Mouse (Mus musculus): ENCODE measurements around the gene Ptpn4. TPM values are rescaled to one million over a fixed set of nuclear protein-coding genes. Genes with fewer than 3 reads are reported as not detected.

Ptpn4 gene
- polyA plus RNA-seq, 1 experiment from 2014 or later: 3.7 TPM

GRCm38 (mm10) chr1:119685773-119686558, 151.4 kb downstream of the Ptpn4 start:
- peaks cover 32% of the 10 kb centered on the region for H3K36me3 ChIP-seq
- no peak overlapping the region for H3K9ac ChIP-seq
- H3K9me3 ChIP-seq: no peaks in the 10 kb centered on the region
- H3K4me3 ChIP-seq: no peak overlapping the region
- ATAC-seq (ENCODE audit: extremely low read depth, insufficient number of reproducible peaks, low FRiP score, low TSS enrichment): no peak
- H3K4me1 ChIP-seq: no peaks in the 10 kb centered on the region
- 87% methylated on average over 3 of the region's 3 CpGs for WGBS
- H3K4me2 ChIP-seq: no peak overlapping the region
- no peak overlapping the region for H3K27ac ChIP-seq (replicated peaks)
- no peaks in the 10 kb centered on the region for H3K27me3 ChIP-seq (replicated peaks)

- Histone ChIP-seq H3K4me1 (no peaks in the 10 kb centered on the region), H3K9ac (no peak overlapping the region), H3K4me2 (no peak overlapping the region), H3K4me3 (no peak overlapping the region), H3K9me3 (no peaks in the 10 kb centered on the region), H3K27ac (replicated peaks) (no peak overlapping the region), H3K36me3 (peaks cover 41% of the 10 kb centered on the region), H3K27me3 (replicated peaks) (no peaks in the 10 kb centered on the region)
- ATAC-seq (ENCODE audit: extremely low read depth, insufficient number of reproducible peaks, low FRiP score, low TSS enrichment): no peak
- 79% methylated on average over 2 of the region's 2 CpGs for WGBS
Observed at GRCm38 (mm10) chr1:119681663-119682213, 155.7 kb downstream of the Ptpn4 start.

GRCm38 (mm10) chr1:119674984-119675383, 162.4 kb downstream of the Ptpn4 start:
- H3K36me3 ChIP-seq: peaks cover 28% of the 10 kb centered on the region
- no peak overlapping the region for H3K9ac ChIP-seq
- H3K4me2 ChIP-seq: no peak overlapping the region
- H3K27ac ChIP-seq (replicated peaks): no peak overlapping the region
- no peak overlapping the region for H3K4me3 ChIP-seq
- no peaks in the 10 kb centered on the region for H3K9me3 ChIP-seq
- H3K4me1 ChIP-seq: no peaks in the 10 kb centered on the region
- H3K27me3 ChIP-seq (replicated peaks): no peaks in the 10 kb centered on the region
- no peak for ATAC-seq (ENCODE audit: extremely low read depth, insufficient number of reproducible peaks, low FRiP score, low TSS enrichment)
- 57% methylated on average over 1 of the region's 1 CpGs for WGBS

DNA sequence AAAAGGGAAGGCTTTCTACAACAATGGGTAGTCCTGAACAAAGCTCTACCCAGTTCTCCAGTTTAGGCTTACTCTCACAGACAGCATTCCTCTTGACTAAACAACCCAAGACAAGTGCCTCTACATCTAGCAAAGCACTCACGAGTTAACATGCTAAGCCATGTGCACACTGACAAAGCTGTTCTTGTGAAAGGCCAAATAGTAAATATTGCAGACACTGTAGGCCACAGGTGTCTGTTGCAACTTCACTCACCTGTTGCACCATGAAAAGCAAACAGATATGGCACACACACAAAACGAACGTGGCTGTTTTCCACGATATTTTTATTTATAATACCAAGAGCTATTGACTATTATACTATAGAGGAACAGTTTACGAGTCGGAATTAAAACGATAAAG, 170.5 kb downstream of the Ptpn4 start:
- Histone ChIP-seq H3K9ac (no peak overlapping the region), H3K27ac (replicated peaks) (no peak overlapping the region), H3K36me3 (peaks cover 16% of the 10 kb centered on the region), H3K4me2 (no peak overlapping the region), H3K9me3 (no peaks in the 10 kb centered on the region), H3K4me1 (no peaks in the 10 kb centered on the region), H3K27me3 (replicated peaks) (no peaks in the 10 kb centered on the region), H3K4me3 (no peak overlapping the region)
- WGBS: 84% methylated on average over 7 of the region's 7 CpGs
- ATAC-seq (ENCODE audit: extremely low read depth, insufficient number of reproducible peaks, low FRiP score, low TSS enrichment): no peak

DNA sequence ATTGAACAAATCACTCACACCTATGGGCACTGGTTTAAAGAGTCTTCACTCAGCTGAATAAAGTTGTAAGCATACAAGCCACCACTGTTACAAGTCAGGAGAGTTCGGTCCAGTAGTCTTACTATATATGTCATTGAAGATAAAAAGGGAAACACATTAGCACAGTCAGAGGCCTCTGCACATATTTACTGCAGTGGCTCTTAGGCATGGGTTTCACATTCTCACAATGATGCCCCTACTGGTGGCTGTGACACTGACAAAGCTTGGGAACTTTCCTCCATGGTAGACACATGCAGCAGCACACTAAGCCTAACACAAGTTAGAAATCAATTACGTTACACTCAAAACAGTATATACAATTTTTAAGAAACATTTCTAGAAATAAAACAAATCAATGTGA, 183.1 kb downstream of the Ptpn4 start:
- no peak overlapping the region for H3K4me3 ChIP-seq
- 75% methylated on average over 2 of the region's 2 CpGs for WGBS

DNA sequence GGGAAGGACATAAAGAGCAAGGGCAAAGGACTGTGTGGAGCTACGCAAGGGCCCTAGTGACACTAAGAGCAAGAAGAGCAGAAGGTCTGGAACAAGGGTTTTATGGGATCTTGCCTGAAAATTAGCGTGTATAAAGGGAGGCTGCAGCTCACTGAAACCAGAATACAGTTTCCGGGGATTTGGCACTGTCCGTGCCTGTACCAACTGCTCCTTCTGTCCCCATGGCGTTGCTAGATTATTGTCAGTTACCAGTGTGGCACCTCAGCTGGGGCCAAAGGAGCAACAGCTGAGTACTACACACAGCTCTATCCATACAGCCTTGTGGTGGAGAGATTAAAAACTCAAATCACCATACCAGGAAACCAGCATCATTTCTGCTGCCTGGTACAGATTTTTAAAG, 187.0 kb downstream of the Ptpn4 start:
- no peak overlapping the region for H3K9ac ChIP-seq
- peaks cover 30% of the 10 kb centered on the region for H3K4me1 ChIP-seq
- H3K9me3 ChIP-seq: no peaks in the 10 kb centered on the region
- no peak for ATAC-seq (ENCODE audit: extremely low read depth, insufficient number of reproducible peaks, low FRiP score, low TSS enrichment)
- H3K4me3 ChIP-seq: no peak overlapping the region
- 0 out of 2 replicates have a peak, but pooled peaks cover 4% of the 10 kb centered on the region for H3K36me3 ChIP-seq
- no peak overlapping the region for H3K27ac ChIP-seq (replicated peaks)
- no peak overlapping the region for H3K4me2 ChIP-seq
- WGBS: 82% methylated on average over 5 of the region's 5 CpGs
- no peaks in the 10 kb centered on the region for H3K27me3 ChIP-seq (replicated peaks)

More for the DNA sequence above, 183.1 kb downstream of the Ptpn4 start:
- no peak overlapping the region for H3K9ac ChIP-seq
- peaks cover 10% of the 10 kb centered on the region for H3K4me1 ChIP-seq
- no peaks in the 10 kb centered on the region for H3K27me3 ChIP-seq (replicated peaks)
- no peaks in the 10 kb centered on the region for H3K9me3 ChIP-seq
- no peak for ATAC-seq (ENCODE audit: extremely low read depth, insufficient number of reproducible peaks, low FRiP score, low TSS enrichment)
- H3K27ac ChIP-seq (replicated peaks): no peak overlapping the region
- H3K4me2 ChIP-seq: no peak overlapping the region
- H3K36me3 ChIP-seq: peaks cover 11% of the 10 kb centered on the region

GRCm38 (mm10) chr1:119649627-119650026, 187.8 kb downstream of the Ptpn4 start:
- no peaks in the 10 kb centered on the region for H3K27me3 ChIP-seq (replicated peaks)
- 0 out of 2 replicates have a peak, but pooled peaks cover 4% of the 10 kb centered on the region for H3K36me3 ChIP-seq
- 0 out of 2 replicates have a peak overlapping the region, but pooled peaks have one; percentile 84 for H3K4me2 ChIP-seq
- WGBS: 15% methylated on average over 2 of the region's 2 CpGs
- peaks cover 30% of the 10 kb centered on the region for H3K4me1 ChIP-seq
- H3K9me3 ChIP-seq: no peaks in the 10 kb centered on the region
- H3K27ac ChIP-seq (replicated peaks): peak overlapping the region; percentile 79; the same call in 1 of the 2 replicates
- no peak overlapping the region for H3K9ac ChIP-seq
- no peak for ATAC-seq (ENCODE audit: extremely low read depth, insufficient number of reproducible peaks, low FRiP score, low TSS enrichment)
- no peak overlapping the region for H3K4me3 ChIP-seq

DNA sequence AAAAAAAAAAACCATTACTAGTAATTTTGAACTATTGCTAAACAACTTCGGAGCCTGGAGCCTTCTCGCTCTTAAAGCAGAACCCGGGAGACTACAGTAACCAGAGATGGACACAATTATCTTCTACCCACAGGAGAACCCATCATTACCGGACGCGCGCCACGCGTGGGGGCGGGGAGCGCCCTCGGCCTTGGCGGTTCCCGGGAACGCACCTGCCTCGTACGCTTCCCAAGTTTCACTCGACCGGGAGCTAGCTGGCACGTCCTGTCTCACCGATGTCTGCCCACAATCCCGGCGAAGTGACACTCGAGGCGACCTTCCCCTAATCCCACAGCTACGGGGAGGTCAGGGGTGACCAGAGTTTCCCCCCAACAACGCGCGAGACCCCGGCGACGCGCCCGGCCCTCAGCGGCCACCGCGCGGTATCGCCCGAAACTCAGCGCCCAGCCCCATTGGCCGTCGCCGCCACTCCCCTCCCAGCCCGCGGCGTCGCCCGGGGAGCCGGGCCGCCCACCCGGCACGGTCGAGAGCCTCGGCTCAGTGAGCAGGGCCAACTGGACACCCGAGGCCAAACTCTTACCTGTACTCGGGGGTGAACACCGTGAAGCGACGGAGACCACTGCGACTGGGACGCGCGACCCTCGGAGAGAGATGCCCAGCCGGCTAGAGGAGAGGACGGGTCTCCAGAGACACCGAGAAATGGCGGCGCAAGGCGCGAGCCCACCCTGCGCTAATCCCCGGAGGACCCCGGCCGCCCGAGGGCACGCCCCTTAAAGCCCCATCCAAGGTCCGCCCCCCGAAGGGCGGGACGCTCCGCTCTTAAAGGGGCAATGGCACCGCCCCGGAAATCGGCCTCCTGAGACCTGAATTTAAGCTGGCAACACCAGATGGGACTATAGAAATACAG, 189.0 kb downstream of the Ptpn4 start, which contains the start of gene Epb41l5:
TSS of gene Epb41l5 (minus strand) at position 796 of the 907 bp plus-strand sequence.
- Histone ChIP-seq H3K27me3 (replicated peaks) (no peaks in the 10 kb centered on the region), H3K4me2 (peak within 1 kb of the TSS; percentile 84), H3K4me1 (peaks cover 30% of the 10 kb centered on the region), H3K4me3 (peak within 1 kb of the TSS; percentile 82), H3K36me3 (0 out of 2 replicates have a peak, but pooled peaks cover 4% of the 10 kb centered on the region), H3K9ac (peak within 1 kb of the TSS; percentile 82), H3K9me3 (no peaks in the 10 kb centered on the region), H3K27ac (replicated peaks) (peak within 1 kb of the TSS; percentile 79)
- WGBS: under 1% methylated on average over 86 of the region's 86 CpGs
- peak; percentile 75 for ATAC-seq (ENCODE audit: extremely low read depth, insufficient number of reproducible peaks, low FRiP score, low TSS enrichment)

GRCm38 (mm10) chr1:119646356-119646755, 191.1 kb downstream of the Ptpn4 start:
- Histone ChIP-seq H3K27ac (replicated peaks) (no peak overlapping the region), H3K4me1 (peaks cover 45% of the 10 kb centered on the region), H3K4me2 (no peak overlapping the region), H3K4me3 (no peak overlapping the region), H3K9me3 (no peaks in the 10 kb centered on the region), H3K9ac (peak overlapping the region; percentile 40; the same call in 1 of the 2 replicates), H3K36me3 (no peaks in the 10 kb centered on the region), H3K27me3 (replicated peaks) (no peaks in the 10 kb centered on the region)
- ATAC-seq (ENCODE audit: extremely low read depth, insufficient number of reproducible peaks, low FRiP score, low TSS enrichment): no peak
- 74% methylated on average over 2 of the region's 2 CpGs for WGBS

DNA sequence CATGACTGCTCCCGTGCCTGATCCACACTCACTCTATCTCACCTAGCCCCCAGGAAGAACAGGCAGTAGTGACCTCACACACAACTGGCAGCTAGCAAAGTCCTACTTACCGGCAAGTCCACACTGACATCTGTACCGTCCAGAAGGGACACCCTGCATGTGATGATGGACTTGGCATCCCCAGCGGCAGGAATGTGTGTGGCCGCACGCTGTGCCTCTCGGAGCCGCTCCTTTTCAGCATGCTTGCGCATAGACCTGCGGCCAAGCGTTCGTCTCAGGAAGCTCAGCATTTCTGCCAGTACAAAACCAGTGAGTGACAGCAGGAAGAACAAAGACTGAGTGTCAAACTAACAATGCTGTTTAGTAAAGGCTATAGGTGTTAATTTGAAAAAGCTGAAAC, 195.0 kb downstream of the Ptpn4 start:
- Histone ChIP-seq H3K4me1 (peaks cover 34% of the 10 kb centered on the region), H3K4me2 (peak overlapping the region; percentile 22), H3K4me3 (no peak overlapping the region), H3K9ac (no peak overlapping the region), H3K27me3 (replicated peaks) (no peaks in the 10 kb centered on the region), H3K36me3 (no peaks in the 10 kb centered on the region), H3K27ac (replicated peaks) (no peak overlapping the region; the same call in 1 of the 2 replicates), H3K9me3 (no peaks in the 10 kb centered on the region)
- 33% methylated on average over 12 of the region's 12 CpGs for WGBS
- no peak for ATAC-seq (ENCODE audit: extremely low read depth, insufficient number of reproducible peaks, low FRiP score, low TSS enrichment)

All from heart, embryonic 13.5 days (tissue).